Mouse (Mus musculus): ENCODE results near the gene Gfra1. TPM values are rescaled to one million over a fixed set of nuclear protein-coding genes. Genes with fewer than 3 reads are reported as not detected.

The Gfra1 gene
- total RNA-seq, 2 experiments from 2014 or later = 2.3 to 2.9 TPM

- intact Hi-C loops (cut with DNase I) = no loop called here
- DNase-seq = no peak
Observed at GRCm38 (mm10) chr19:58199679-58200078, 256.0 kb downstream of the Gfra1 start.

- intact Hi-C loops (cut with DNase I) = no loop called here
- no peak for DNase-seq
Observed at GRCm38 (mm10) chr19:58193733-58194456, 261.8 kb downstream of the Gfra1 start.

- intact Hi-C loops (cut with DNase I) = no loop called here
- DNase-seq = no peak
Observed at GRCm38 (mm10) chr19:58190947-58191346, 264.8 kb downstream of the Gfra1 start.

- intact Hi-C loops (cut with DNase I) = no loop called here
- DNase-seq = no peak
Observed at GRCm38 (mm10) chr19:58186558-58186957, 269.2 kb downstream of the Gfra1 start.

Other genes starting within 250 kb of the Gfra1 start
- gene Ccdc172, start 56.1 kb upstream of the Gfra1 start, total RNA-seq (2021) = not detected
- not detected for gene Pnlip, start 196.6 kb upstream of the Gfra1 start, total RNA-seq (2021)

All from gastrocnemius, postnatal 36 days (tissue).